Mouse (Mus musculus): ENCODE measurements around the gene Cacna1b. TPM values are rescaled to one million over a fixed set of nuclear protein-coding genes. Genes with fewer than 3 reads are reported as not detected.
A peak's percentile ranks its signal among the peaks of the same experiment; 100 is the strongest.

Gene Cacna1b
- polyA plus RNA-seq, 1 experiment from 2014 or later: 2.4 TPM

DNA sequence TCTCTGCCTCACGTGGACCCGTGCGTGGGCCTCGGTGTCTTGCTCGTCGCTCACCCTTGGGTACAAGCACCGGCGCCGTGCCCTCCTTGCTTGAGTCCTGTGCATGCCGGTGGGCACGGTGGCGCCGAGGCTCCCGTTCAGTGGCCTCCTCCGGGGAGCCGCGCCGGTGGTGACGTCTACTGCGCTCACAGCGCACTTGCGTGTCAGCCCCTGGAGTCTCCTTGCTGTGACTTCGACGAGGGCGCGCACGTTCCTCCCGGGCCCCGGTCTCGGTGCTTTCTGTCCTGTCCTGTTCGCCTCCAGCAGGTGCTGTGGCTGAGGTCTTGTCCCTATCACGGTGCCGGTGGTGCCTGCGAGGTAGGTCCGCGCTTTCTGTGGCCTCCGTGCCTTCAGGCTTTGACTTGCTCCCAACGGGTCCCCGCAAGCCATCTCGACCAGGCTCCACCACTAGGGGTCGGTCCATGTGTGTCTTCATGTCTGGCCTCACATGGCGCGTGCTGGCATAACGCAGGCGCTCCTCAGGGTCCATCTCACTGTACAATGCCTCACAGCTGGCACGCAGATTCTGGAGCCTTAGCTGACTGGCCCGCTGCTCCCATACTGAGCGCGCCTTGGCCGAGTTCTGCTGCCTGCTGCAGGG is 83.8 kb downstream of the Cacna1b start:
- Histone ChIP-seq H3K9me3 (no peaks in the 10 kb centered on the region), H3K36me3 (no peaks in the 10 kb centered on the region), H3K27me3 (peaks cover 19% of the 10 kb centered on the region), H3K4me3 (peak overlapping the region; percentile 30), H3K9ac (peak overlapping the region; percentile 36; the same call in 1 of the 2 replicates), H3K4me2 (peak overlapping the region; percentile 63), H3K4me1 (0 out of 2 replicates have a peak, but pooled peaks cover 11% of the 10 kb centered on the region), H3K27ac (no peak overlapping the region)
- 0 out of 2 replicates have a peak, but pooled peaks have one; percentile 35 for ATAC-seq (ENCODE audit: insufficient number of reproducible peaks, insufficient read depth, low FRiP score, low TSS enrichment, low read depth)
- 27% methylated on average over 50 of the region's 50 CpGs for WGBS

DNA sequence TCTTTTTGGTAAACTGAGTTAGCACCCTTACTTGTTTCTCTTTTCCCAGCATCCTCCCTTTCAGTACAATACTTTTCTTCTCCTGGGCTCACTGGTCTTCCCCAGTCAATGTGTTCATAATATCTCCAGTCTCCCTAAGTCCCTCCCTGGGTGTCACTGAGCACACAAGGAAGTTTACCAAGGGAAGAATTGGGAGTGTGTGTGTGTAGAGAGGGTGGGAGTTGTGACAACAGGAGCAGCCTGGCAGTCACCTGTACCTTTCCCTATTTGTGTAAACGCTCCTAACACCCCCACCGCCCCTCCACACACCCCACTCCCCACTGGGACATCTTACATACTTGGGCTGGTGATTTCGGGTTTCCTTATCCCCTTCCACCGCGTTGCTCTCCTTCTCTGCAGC is 84.4 kb downstream of the Cacna1b start:
- H3K4me1 ChIP-seq: 0 out of 2 replicates have a peak, but pooled peaks cover 11% of the 10 kb centered on the region
- H3K27ac ChIP-seq: no peak overlapping the region
- H3K27me3 ChIP-seq: peaks cover 19% of the 10 kb centered on the region
- H3K4me3 ChIP-seq: no peak overlapping the region; the same call in 1 of the 2 replicates
- peak overlapping the region; percentile 63 for H3K4me2 ChIP-seq
- no peaks in the 10 kb centered on the region for H3K9me3 ChIP-seq
- no peak for ATAC-seq (ENCODE audit: insufficient number of reproducible peaks, insufficient read depth, low FRiP score, low TSS enrichment, low read depth)
- H3K36me3 ChIP-seq: no peaks in the 10 kb centered on the region
- no peak overlapping the region; the same call in 1 of the 2 replicates for H3K9ac ChIP-seq
- WGBS: 86% methylated on average over 5 of the region's 5 CpGs

DNA sequence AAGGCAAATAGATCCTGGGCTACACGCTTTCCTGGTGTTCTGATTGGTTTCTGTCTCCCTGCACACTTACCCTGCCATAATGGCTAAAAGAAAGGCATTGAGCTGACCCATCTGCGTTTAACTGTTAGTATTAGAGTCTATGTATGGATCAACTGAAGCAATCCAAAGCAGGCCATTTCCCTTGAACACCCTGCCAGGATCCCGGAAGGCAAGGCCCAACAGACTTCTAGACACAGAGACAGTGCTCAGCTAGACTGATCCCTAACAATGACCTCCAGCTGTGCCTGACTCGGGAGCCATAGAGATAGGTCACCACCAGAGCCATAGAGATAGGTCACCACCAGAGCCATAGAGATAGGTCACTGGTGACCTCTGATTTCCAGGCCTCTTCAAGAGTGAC is 84.8 kb downstream of the Cacna1b start:
- H3K27ac ChIP-seq: no peak overlapping the region
- no peak overlapping the region for H3K9ac ChIP-seq
- 0 out of 2 replicates have a peak, but pooled peaks cover 11% of the 10 kb centered on the region for H3K4me1 ChIP-seq
- 75% methylated on average over 4 of the region's 4 CpGs for WGBS
- ATAC-seq (ENCODE audit: insufficient number of reproducible peaks, insufficient read depth, low FRiP score, low TSS enrichment, low read depth): no peak
- H3K4me3 ChIP-seq: no peak overlapping the region
- H3K27me3 ChIP-seq: peaks cover 19% of the 10 kb centered on the region
- H3K36me3 ChIP-seq: no peaks in the 10 kb centered on the region
- no peaks in the 10 kb centered on the region for H3K9me3 ChIP-seq
- no peak overlapping the region for H3K4me2 ChIP-seq

DNA sequence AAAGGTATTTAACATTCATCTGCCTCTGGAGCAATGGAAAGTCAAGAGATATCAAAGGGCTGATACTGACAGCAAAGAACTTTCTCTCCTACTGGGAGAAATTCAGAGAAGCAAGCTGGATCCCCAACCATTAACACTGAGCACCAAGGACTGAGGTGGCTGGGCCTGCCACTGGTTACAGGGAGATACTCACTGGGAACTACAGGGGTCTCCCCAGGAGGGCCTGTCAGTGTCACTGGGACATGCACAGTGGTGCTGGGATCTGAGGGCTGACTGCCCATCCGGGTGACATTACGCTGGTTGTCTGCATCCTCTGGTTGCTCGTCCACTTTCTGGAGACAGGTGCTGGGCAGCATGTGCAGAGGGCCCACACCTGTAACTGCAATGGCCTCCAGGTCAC is 85.3 kb downstream of the Cacna1b start:
- Histone ChIP-seq H3K4me2 (no peak overlapping the region), H3K4me3 (no peak overlapping the region), H3K36me3 (no peaks in the 10 kb centered on the region), H3K27me3 (peaks cover 19% of the 10 kb centered on the region), H3K4me1 (0 out of 2 replicates have a peak, but pooled peaks cover 11% of the 10 kb centered on the region), H3K27ac (no peak overlapping the region), H3K9me3 (no peaks in the 10 kb centered on the region), H3K9ac (no peak overlapping the region)
- WGBS: 96% methylated on average over 3 of the region's 3 CpGs
- no peak for ATAC-seq (ENCODE audit: insufficient number of reproducible peaks, insufficient read depth, low FRiP score, low TSS enrichment, low read depth)

DNA sequence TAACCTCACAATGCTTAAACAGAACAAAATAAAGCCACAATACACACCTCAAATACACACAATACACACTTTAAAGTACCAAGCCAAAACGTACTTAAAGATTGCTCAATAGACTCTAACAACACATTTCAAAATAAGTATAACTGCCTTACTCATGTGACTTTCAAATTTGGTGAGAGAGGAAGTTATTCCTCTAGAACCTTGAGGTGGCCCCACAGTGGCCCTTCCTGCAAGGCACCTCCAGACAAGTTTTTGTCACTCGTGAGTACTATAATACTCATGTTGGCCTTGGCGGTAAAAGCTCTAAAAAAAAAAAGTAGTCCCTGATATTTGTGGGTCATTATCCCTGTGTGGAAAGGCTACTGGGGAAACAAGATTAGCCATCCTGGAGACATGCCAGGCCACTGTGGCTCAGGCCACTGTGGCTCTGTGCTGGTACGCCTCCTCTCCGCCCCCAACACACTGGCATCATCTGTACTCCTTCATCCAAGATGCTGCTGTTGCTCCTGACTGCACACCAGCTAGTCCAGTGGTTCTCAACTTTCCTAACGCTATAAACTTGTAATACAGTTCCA is 88.4 kb downstream of the Cacna1b start:
- WGBS: 82% methylated on average over 6 of the region's 6 CpGs

DNA sequence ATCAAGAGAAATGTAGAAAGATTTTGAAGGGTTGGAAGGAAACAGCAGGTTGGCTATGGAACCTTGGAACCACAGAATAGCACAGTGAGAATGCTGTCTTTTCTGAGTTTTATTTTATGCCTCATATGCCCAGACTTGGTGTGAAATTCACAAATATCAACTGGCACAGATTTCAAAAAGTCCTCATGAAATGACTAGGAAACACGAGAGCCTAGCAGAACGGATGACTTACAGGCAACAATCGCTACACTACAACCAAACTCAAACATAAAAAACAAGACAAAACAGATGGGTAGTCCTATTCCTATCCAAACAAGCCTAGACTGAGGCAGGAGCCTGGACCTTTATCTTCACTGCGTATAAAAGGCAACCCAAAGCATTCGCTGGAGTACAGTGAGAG is 94.4 kb downstream of the Cacna1b start:
- Histone ChIP-seq H3K9ac (no peak overlapping the region), H3K4me3 (no peak overlapping the region), H3K4me2 (no peak overlapping the region), H3K27ac (no peak overlapping the region), H3K27me3 (no peaks in the 10 kb centered on the region), H3K36me3 (no peaks in the 10 kb centered on the region), H3K4me1 (peaks cover 4% of the 10 kb centered on the region), H3K9me3 (no peaks in the 10 kb centered on the region)
- ATAC-seq (ENCODE audit: insufficient number of reproducible peaks, insufficient read depth, low FRiP score, low TSS enrichment, low read depth): no peak
- WGBS: 85% methylated on average over 5 of the region's 5 CpGs

More for the DNA sequence above, 88.4 kb downstream of the Cacna1b start:
- peaks cover 13% of the 10 kb centered on the region for H3K27me3 ChIP-seq
- H3K9me3 ChIP-seq: no peaks in the 10 kb centered on the region
- no peak overlapping the region for H3K4me3 ChIP-seq
- no peak overlapping the region for H3K4me2 ChIP-seq
- H3K27ac ChIP-seq: no peak overlapping the region
- 0 out of 2 replicates have a peak, but pooled peaks cover 8% of the 10 kb centered on the region for H3K4me1 ChIP-seq
- no peaks in the 10 kb centered on the region for H3K36me3 ChIP-seq
- ATAC-seq (ENCODE audit: insufficient number of reproducible peaks, insufficient read depth, low FRiP score, low TSS enrichment, low read depth): no peak
- H3K9ac ChIP-seq: no peak overlapping the region

DNA sequence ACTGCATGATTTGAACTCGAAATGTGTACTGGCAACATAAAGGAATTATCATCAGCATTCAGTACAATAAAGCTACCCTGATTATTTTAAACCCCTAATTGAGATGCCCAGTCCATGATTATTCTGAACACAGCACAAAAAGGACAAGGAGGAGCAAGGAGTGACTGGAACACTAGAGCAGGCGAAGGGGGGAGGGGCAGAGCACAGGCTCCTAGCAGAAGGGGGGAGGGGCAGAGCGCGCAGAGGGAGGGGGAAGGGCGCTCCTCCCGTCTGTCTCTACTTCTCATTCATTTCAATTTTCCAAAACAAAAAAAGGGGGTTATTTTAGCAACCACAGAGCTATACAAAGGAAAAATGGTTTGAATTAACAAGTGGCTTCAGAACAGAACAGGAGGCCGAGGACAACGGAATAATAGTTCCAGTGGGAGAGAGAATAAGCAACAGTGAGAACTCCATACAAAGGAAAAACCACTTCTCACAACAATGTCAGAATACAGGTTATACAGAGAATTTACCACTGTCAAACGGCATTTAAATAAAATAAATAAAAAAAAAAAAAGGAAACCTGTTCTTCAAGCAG is 98.2 kb downstream of the Cacna1b start:
- Histone ChIP-seq H3K9ac (no peak overlapping the region), H3K4me2 (peak overlapping the region; percentile 39), H3K27ac (no peak overlapping the region), H3K27me3 (no peaks in the 10 kb centered on the region), H3K4me3 (no peak overlapping the region), H3K36me3 (no peaks in the 10 kb centered on the region), H3K4me1 (peaks cover 4% of the 10 kb centered on the region), H3K9me3 (no peaks in the 10 kb centered on the region)
- no peak for ATAC-seq (ENCODE audit: insufficient number of reproducible peaks, insufficient read depth, low FRiP score, low TSS enrichment, low read depth)
- WGBS: 14% methylated on average over 9 of the region's 9 CpGs

DNA sequence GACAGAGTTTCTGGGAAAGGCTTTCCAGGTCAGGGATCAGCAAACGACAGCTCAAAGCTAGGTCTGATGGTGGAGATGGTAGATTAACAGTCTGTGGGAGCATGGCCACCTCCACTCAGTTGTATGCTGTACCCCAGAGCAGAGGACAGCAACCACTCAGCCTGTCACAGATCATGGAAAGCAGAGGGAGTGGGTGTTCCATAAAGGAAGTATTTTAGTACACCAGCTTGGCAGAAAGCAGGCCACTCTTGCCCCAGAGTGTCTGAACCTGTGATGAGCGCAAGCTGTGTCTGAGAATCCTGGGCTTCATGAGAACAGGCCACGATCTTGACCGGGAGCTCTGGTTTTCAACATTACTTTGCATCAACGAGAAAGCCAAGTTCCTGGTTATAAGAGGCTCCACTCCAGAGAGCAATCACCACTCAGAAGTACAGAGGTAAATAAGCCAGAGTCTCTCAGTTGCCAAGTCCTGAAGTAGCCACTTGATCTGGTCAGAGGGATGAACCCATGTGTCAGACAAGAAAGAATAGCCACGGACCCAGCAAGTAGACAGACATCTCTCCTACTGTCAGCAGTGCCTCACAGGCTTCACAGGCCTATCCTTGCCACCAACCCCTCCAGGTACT is 103.7 kb downstream of the Cacna1b start:
- no peak for ATAC-seq (ENCODE audit: insufficient number of reproducible peaks, insufficient read depth, low FRiP score, low TSS enrichment, low read depth)
- Histone ChIP-seq H3K4me3 (no peak overlapping the region), H3K36me3 (no peaks in the 10 kb centered on the region), H3K9ac (no peak overlapping the region), H3K27ac (no peak overlapping the region), H3K4me1 (no peaks in the 10 kb centered on the region), H3K9me3 (no peaks in the 10 kb centered on the region), H3K4me2 (no peak overlapping the region), H3K27me3 (no peaks in the 10 kb centered on the region)
- 84% methylated on average over 6 of the region's 6 CpGs for WGBS

DNA sequence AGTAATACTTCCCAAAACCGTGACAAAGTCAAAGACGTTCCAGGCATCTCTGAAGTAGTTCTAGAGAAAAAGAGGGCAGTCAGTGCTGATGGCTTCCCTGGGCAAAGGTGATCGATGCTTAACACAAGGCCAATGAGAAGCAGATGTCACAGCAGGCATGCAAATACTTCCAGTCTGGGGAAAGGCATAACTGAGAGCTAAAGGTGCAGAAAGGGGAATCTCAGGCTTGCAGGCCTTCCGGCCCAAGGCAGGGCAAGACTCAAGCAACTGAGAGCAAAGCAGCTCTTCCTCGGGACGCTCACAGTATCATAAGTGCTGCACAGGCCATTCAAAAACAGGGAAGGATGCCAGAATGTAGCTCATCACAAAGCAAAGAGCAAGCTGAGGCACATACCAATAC is 114.4 kb downstream of the Cacna1b start:
- ATAC-seq (ENCODE audit: insufficient number of reproducible peaks, insufficient read depth, low FRiP score, low TSS enrichment, low read depth): no peak
- 0 out of 2 replicates have a peak, but pooled peaks cover 4% of the 10 kb centered on the region for H3K4me1 ChIP-seq
- H3K27ac ChIP-seq: no peak overlapping the region
- no peaks in the 10 kb centered on the region for H3K27me3 ChIP-seq
- WGBS: 45% methylated on average over 6 of the region's 6 CpGs
- H3K4me2 ChIP-seq: no peak overlapping the region
- H3K9me3 ChIP-seq: no peaks in the 10 kb centered on the region
- no peaks in the 10 kb centered on the region for H3K36me3 ChIP-seq
- H3K4me3 ChIP-seq: no peak overlapping the region
- H3K9ac ChIP-seq: no peak overlapping the region

DNA sequence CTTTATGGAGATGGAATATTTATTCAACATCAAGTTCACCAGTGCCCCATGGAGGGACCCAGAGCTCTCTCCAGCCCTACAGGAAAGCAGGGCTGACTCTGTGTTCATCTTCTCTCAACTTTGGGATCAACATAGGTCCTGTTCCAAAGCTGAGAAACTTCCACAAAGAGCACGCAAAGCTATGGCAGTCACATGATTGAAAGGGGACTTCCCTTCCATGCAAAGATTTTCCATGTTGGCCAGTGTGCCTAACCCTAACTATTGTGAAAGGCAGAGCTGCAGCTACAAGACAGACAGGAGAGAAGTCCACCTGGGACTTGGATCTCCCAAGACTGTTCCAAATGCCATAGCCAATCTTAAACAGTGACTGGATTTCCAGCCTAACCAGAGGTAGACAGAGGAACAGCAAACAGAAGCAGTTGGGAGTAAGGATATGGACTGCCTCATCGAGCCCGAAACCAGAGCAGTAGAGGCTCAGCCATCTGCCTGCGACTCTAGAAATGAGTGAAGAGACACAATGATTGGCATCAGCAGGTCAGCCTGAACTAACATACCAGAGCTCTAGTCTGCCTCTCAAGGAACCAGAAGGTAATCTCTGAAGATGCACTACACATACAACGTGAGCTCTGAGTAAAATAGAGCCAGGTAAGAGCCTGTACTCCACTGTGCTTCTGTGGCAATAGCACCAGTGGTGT is 116.4 kb downstream of the Cacna1b start:
- Histone ChIP-seq H3K27me3 (no peaks in the 10 kb centered on the region), H3K4me1 (0 out of 2 replicates have a peak, but pooled peaks cover 4% of the 10 kb centered on the region), H3K9me3 (no peaks in the 10 kb centered on the region), H3K4me3 (no peak overlapping the region), H3K36me3 (no peaks in the 10 kb centered on the region), H3K4me2 (no peak overlapping the region), H3K27ac (no peak overlapping the region), H3K9ac (no peak overlapping the region)
- 85% methylated on average over 5 of the region's 5 CpGs for WGBS
- ATAC-seq (ENCODE audit: insufficient number of reproducible peaks, insufficient read depth, low FRiP score, low TSS enrichment, low read depth): no peak

DNA sequence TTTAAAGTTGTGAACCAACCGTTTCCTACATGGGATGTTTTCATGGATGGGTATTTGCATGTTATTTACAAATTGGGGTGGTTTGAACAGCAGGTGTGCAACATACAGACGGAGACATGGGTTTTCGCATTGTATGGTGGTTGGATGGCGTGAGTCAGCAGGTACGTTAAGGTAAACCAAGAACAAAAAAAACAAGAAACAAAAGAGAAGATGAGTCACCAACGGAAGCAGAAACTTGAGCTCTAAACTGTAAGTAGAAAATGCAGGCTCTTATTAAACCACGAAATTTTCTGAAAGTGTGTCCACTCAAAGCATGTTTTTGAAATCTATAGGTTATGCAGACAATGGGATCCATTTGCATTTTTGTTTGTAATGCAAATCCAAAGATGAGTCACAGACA is 120.1 kb downstream of the Cacna1b start:
- no peak overlapping the region for H3K9ac ChIP-seq
- WGBS: 74% methylated on average over 7 of the region's 7 CpGs
- H3K4me1 ChIP-seq: peaks cover 17% of the 10 kb centered on the region
- H3K27ac ChIP-seq: no peak overlapping the region
- ATAC-seq (ENCODE audit: insufficient number of reproducible peaks, insufficient read depth, low FRiP score, low TSS enrichment, low read depth): no peak
- no peaks in the 10 kb centered on the region for H3K27me3 ChIP-seq
- no peaks in the 10 kb centered on the region for H3K9me3 ChIP-seq
- no peak overlapping the region for H3K4me3 ChIP-seq
- H3K36me3 ChIP-seq: no peaks in the 10 kb centered on the region
- H3K4me2 ChIP-seq: no peak overlapping the region

Measured in embryonic facial prominence, embryonic 13.5 days (tissue).